Mouse (Mus musculus) 3T3-L1 (cell line): ENCODE results near the gene Vamp2.

Experiments used
- DNase-seq: peaks from one replicate; pipeline ENCODE4 v3.0.0-alpha.2; 2015; ENCODE audit warnings: low read depth, low spot score

Gene Vamp2

DNA sequence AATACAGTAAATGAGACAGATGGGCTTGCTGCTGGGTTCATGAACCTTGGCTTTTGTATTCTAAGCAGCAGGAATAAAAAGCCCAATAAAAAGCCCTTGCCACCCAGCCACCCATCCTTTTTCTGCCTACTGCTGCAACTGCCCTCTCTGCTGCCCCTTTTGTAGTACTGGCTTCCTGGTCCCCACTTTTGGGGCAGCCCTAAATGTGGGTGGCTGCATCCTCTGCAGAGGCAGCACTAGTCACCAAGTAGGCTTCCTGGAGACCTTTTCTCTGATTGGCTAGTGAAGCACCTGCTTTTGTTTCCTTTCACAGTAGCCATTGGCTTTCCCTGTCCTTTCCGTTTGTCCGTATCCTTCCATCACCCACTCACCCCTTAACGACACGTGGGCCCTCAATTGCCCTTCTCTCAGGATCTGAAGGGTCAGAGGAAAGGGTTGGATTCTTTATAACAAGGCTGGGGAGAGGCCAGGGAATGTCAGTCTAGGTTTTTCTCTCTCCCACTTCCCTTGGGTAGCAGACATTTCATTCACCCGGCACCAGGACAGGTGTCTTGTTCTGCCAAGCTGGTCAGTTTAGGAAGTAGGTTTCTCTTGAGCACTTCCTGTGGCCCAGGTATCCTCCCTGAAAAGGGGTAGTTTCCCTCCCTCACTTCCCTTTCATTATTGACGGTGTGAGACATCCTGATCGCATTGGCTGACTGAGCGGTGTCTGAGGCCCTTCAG, 9.9 kb downstream of the Vamp2 start:
- no peak for DNase-seq

DNA sequence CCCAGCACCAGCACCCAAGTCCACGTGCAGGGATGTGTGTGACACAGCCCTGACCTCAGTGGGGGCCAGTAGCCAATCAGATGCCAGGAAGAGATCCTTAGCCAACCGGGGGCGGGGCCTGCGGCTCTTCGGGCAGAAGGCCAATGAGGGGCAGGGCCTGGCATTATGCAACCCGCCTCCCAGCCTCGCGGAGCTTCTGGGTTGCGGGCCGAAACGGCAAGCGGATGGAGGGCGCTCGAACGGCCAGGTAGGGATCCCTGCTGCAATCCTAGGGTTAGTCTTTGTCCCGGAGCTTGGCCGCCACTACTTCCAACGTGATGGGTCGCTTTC, 10.4 kb downstream of the Vamp2 start:
- DNase-seq, result peak; percentile 96

DNA sequence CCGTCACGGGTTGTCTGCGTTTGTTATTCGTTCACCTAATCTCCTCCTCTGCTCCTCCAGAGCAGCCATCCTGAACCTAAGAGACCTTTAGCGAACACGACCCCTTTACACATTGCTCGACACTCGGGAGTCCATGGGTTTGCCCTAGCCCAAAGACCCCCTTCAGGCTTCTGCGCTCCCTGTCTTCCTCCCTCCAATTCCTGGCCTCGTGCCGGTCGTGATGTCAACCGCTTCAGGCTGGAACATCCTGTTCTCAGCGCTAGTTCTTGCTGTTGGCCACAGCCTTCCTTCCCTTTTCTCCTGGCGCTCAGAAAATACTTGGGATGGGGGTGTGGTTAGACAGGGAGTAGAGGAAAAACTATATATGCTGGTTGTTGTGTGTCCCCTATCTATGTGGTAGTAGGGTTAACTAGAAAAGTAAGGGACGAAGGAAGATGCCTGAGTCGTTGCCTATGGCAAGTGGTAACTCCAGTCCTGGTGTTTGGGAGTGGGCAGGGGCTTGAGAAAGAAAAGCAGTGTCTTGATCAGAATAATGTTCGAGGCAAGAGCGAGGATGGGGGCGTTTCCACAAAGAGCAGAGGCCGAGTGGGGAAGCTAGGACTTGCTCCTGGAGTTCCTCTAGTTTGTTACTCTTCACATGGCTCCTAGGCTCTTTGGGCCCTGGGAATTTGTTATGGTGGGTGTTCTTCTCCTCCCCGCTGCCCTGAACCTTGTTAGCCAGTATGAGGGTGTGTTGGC, 11.1 kb downstream of the Vamp2 start:
- peak; percentile 80 for DNase-seq

DNA sequence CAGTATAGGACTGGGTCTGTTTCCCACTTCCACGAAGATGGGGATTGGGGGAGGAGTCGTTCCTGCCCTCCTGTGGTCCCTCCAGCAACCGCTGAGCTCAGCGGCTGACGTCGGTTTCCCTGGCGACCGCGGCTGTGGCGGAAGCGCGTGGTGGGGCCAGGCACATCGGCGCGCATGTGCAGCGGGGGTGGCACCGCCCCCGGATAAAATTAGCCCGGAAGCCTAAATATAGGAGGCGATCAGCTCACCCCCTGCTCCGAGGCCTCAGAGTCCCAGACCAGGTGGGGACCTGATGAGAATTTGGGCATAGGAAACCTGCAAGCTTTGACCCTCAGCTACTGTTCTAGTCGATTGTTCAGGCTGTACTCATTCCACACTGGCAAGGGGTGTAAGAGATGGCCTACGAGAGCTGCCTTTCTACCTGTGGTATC, 11.6 kb downstream of the Vamp2 start:
- peak; percentile 93 for DNase-seq

DNA sequence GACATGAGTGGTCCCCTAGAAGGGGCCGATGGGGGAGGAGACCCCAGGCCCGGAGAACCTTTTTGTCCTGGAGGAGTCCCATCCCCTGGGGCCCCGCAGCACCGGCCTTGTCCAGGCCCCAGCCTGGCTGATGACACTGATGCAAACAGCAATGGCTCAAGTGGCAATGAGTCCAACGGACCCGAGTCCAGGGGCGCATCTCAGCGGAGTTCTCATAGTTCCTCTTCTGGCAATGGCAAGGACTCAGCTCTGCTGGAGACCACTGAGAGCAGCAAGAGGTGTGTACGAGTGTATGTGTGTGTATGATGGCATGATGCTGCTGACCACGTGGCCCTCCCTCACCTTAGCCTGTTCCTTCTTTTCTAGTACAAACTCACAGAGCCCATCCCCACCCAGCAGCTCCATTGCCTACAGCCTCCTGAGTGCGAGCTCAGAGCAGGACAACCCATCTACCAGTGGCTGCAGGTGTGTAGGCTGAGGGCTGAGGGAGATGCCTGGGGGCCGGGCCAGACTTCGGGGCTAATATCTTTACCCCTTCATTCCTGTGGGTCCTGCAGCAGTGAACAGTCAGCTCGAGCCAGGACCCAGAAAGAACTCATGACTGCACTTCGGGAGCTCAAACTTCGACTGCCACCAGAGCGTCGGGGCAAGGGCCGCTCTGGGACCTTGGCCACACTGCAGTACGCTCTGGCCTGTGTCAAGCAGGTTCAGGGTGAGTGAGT, 12.5 kb downstream of the Vamp2 start:
- no peak for DNase-seq

DNA sequence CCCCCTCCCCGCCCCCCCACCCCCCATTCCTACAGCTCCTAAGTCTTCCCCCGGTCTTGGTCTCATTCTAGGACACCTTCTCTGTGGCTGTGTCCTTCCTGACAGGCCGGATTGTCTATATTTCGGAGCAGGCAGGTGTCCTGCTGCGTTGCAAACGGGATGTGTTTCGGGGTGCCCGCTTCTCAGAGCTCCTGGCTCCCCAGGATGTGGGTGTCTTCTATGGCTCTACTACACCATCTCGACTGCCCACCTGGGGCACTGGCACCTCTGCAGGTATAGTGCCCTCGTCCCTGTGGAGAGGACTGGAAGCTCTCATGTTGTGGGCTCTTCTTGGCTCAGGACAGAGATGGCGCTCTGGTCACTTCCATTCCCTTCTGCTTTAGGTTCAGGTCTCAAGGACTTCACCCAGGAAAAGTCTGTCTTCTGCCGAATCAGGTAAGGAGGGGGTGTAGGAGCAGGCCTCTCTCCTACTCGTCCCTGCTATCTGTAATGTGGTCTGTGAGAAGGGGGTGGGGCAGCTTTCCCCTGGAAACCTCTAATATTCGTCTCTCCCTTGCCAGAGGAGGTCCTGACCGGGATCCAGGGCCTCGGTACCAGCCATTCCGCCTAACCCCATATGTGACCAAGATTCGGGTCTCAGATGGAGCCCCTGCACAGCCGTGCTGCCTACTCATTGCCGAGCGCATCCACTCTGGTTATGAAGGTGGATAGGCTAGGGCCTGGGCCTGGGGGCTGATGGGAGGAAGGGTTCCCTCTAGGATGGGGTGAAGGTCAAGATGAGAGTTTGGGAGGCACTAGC, 13.5 kb downstream of the Vamp2 start:
- DNase-seq, result no peak

DNA sequence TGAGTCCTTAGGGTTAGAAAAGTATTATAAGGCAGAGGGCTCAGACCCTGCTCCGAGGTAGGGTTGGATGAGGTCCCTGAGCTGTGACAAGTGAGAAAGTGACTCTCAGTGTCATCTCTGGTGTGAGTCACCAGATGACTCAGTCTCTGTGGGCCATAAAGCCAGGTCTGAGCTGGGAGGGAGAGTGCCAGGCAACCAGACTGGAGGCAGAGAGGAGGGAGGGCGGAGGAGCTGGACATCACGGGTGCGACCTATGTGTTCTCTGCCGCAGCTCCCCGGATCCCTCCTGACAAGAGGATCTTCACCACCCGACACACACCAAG, 14.1 kb downstream of the Vamp2 start:
- DNase-seq, result peak; percentile 78

DNA sequence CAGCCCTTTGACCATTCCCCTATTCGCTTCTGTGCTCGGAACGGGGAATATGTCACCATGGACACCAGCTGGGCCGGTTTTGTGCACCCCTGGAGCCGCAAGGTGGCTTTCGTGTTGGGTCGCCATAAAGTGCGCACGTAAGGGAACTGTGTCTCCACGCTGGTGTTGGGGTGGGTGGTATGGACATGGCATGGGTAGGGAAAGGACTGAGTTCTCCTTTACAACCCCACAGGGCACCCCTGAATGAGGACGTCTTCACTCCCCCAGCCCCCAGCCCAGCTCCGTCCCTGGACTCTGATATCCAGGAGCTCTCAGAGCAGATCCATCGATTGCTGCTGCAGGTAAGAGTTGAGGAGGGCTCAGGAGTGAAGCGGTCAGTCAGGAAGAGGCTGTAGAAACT, 14.8 kb downstream of the Vamp2 start:
- DNase-seq, result no peak

DNA sequence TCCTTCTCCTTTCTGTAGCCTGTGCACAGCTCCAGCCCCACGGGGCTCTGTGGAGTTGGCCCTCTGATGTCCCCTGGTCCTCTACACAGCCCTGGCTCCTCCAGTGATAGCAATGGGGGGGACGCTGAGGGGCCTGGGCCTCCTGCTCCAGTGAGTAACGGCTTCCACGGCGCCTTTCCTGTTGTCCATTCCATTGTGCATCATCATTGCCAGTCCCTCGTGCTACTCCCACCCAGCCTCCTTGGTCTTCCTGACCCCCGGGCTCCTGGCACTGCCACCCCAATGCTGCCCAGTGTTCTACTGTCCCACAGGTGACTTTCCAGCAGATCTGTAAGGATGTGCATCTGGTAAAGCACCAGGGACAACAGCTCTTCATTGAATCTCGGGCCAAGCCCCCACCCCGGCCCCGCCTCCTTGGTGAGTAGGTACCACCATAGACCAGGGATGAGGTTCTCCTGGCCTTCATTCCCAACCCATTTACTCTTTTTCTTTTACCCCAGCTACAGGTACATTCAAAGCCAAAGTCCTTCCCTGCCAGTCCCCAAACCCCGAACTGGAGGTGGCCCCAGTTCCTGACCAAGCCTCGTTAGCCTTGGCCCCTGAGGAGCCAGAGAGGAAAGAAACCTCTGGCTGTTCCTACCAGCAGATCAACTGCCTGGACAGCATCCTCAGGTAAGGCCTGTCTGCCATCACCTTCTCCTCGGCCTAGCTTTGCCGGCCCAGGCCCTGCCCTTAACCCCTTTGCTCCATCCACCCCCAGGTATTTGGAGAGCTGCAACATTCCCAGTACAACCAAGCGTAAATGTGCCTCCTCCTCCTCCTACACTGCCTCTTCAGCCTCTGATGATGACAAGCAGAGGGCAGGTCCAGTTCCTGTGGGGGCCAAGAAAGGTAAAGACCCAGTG, 15.5 kb downstream of the Vamp2 start:
- no peak for DNase-seq

DNA sequence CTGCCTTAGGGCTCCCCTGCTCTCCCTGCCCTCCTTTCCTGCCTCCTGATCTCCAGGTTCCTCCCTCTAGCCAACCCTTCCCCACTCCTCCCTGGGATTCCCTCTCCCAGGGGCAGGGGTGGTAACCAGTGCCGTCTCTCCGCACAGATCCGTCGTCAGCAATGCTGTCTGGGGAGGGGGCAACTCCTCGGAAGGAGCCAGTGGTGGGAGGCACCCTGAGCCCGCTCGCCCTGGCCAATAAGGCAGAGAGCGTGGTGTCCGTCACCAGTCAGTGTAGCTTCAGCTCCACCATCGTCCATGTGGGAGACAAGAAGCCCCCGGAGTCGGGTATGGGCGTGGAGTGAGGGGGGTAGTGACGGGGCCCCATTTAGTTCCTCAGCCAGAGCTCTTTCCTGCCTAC, 16.2 kb downstream of the Vamp2 start:
- DNase-seq, result no peak

DNA sequence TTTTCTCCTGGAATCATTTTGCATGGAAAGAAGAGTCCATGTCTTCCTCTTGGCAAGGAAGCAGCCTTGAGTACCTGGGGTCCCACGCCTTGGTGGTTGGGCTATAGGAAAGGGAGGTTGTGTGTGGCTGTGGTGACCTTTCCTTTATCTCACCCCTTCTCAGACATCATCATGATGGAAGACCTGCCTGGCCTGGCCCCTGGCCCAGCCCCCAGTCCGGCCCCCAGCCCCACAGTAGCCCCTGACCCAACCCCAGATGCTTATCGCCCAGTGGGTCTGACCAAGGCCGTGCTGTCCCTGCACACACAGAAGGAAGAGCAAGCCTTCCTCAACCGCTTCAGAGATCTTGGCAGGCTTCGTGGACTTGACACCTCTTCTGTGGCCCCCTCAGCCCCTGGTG, 16.9 kb downstream of the Vamp2 start:
- no peak for DNase-seq

DNA sequence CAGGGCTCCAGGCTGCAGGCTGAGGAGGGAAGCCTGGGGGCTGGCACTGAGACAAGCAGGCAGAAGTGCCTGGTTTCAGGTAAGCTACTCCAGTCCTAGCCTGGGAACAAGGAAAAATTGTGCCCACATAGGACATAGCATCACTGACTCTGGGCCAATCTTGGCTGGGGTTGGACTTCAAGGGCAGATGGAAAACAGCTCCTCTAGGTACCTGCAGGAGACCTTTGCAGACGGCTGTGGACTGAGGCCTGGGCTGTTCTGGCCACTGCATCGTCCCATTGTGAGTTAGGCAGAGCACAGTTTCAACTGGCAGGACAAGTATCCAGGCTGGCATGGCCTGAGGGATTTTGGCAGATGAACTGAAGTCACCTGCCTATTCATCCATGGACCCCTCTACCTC, 17.5 kb downstream of the Vamp2 start:
- no peak for DNase-seq

DNA sequence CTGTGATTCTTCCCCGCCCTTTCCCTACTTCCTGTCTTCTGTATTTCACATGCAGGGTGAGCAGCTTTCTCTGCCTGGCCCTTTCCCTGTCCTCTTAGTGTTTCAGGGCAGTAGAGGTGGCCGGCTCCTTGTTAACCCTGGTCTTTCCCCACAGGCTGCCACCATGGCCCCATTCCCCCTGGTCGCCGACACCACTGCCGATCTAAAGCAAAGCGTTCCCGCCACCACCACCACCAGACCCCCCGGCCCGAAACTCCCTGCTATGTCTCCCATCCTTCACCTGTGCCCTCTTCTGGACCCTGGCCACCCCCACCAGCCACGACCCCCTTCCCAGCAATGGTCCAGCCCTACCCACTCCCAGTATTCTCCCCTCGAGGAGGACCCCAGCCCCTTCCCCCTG, 18.0 kb downstream of the Vamp2 start:
- DNase-seq, result no peak

DNA sequence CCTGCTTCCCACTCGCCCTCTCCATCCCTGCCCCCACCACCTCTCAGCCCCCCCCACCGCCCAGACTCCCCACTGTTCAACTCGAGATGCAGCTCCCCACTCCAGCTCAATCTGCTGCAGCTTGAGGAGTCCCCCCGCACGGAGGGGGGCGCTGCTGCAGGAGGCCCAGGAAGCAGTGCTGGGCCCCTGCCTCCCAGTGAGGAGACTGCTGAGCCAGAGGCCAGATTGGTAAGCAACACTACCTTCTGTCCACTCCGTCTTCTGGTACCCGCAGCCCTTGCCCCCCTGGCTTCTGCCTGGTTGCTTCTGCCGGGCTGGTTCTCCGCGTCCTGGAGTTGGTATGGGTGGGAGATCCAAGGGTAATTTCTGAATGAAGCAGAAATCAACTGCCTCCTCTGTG, 18.6 kb downstream of the Vamp2 start:
- DNase-seq, result no peak

DNA sequence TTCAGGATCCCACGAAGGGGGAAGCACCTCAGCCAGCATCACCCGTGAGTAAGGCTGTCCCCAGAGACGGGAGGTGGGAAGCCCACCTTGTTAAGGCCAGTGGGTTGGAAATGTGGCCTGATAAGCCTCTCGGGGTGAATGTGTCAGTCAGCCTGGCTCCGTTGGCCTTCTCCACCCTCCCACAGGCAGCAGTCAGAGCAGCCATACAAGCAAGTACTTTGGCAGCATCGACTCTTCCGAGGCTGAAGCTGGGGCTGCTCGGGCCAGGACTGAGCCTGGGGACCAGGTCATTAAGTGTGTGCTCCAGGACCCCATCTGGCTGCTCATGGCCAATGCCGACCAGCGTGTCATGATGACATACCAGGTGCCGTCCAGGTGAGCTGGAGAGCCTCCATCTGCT, 19.4 kb downstream of the Vamp2 start:
- DNase-seq, result no peak

DNA sequence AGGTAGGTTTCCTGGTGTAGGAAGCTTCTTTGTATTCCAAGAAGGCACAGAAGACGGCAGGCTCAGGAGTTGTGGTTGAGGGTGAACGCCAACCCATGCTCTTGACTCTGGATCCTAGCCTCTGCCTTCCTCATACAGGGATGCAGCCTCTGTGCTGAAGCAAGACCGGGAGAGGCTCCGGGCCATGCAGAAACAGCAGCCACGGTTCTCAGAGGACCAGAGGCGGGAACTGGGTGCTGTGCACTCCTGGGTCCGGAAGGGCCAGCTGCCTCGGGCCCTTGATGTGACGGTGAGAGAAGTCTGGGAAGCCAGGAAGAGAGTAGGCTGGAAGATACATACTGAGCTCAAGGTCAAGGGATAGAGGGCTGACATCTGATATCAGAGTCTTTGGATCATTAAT, 19.9 kb downstream of the Vamp2 start:
- no peak for DNase-seq

DNA sequence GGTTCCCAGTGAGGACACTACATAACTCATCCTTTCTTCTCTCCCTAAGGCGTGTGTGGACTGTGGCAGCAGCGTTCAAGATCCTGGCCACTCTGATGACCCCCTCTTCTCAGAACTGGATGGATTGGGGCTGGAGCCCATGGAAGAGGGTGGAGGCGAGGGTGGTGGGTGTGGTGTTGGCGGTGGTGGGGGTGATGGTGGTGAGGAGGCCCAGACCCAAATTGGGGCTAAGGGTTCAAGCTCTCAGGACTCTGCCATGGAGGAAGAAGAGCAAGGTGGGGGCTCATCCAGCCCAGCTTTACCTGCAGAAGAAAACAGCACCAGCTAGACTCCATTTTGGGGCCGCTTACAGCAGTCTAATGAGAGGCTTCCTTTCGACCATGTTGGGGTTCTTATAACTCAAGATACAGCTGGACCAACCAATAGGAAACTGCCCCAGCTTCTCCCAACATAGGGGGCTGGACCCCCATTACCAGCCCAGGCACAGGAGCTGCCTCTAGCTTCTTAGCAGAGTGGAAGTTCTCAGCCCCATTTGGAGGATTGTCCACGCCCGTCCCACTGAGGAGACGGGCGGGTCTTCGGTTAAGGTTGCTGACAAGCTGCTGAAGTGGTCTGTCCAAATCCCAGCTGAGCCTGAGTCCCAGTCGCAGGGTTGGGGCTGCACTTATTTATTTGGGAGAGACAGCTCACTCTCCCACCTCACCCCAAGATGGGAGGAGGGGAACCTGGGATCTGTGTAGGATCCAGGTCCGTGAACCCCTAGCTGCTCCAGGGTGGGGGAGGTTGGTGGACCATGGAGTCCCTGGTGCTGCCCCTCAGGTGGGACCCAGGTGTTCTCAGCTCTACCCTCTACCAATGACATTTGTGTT, 21.0 kb downstream of the Vamp2 start:
- DNase-seq, result no peak

DNA sequence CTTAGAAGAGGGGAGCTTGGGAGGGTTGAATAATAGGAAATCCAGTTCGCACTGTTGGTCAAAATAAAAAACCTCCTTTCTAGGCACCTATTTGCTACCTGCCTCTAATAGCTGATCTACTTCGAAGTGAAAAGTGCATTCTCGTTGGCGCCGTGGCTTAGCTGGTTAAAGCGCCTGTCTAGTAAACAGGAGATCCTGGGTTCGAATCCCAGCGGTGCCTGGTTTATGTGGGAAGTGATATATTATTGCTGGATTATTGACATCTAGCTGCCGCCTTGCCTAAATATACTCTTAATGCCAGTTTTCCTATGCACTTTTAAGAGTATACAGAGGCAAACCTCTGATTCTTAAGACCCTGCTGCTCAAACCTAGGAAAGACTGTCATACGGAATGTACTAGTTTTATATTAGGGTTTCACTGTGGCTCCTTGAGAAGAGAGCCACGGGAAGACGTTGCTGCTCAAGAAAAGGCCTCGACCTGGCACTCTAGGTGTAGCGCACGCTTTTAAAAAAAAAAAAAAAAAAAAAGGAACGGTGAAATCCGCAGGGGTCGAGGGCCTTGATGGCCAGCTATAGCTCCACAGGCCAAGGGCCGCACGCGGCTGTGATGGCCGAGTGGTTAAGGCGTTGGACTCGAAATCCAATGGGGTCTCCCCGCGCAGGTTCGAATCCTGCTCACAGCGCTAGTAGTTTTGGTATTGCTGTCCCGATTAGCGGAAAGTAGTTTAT, 22.2 kb downstream of the Vamp2 start:
- DNase-seq, result peak; percentile 83

DNA sequence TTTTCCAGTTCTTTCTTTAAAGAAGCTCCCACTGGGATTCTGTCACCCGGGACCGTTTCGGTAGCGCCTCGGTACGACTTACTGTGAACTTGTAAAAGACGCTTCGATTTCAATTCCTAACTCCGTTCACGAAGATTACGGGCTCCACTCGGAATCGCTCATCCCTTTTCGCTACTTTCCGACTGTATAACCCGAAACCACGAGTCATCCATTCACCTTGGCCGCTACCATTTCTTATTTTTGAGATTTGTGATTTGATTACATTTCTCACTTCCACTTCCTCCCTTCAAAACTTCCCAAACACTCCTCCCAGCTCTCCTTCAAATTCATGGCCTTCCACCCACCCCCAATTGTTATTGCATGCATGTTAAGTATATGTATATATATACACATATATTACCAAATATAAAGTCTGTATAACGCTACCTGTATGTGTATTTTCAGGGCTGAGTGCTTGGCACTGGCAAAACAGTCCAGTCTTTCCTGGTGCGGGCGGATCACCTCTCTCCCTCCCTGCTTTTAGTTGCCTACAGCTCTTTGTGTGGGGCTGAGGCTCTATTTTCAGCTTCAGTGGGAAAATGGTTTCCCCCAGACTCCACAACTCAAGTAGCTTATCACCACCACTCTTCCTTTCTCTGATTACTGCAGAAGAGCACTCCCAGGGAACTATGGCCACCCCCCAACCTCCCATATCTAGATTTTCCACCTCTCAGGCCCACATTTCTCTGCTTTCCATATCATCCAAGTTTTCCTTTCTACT, 22.9 kb downstream of the Vamp2 start:
- no peak for DNase-seq
